Mouse (Mus musculus): ENCODE results near the gene Smtnl1.

The Smtnl1 gene

GRCm38 (mm10) chr2:84822552-84822951 lies at the start of gene Smtnl1:
Smtnl1 (minus strand) TSS chr2:84822652.
- DNase-seq (ENCODE audit: low spot score), result no peak

DNA sequence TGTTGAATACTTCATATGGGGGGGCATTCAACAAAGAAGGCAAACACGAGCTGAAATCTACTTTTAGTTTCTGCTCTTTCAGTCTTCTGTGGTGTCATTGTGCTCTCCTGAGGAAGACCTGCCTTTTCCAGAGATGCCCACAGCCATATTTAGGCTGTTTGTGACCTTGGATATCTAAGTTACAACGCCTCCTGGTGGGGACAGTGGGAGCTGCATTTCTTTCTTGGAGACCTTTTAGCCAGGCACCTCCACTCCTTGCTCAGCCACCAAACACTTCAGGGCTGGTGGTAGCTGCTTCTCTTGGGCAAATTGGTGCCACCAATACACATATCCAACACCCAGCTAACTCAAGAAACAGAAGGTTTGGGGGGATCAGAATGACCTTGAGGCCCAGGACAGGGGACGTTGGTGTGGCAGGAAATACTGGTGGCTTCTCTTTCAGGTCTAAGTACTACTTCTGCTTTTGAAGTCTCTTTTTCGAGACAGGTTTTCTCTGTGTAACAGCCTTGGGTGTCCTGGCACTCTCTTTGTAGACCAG lies 48.2 kb upstream of the Smtnl1 start:
- DNase-seq (ENCODE audit: low spot score), result no peak

GRCm38 (mm10) chr2:84868977-84869376 lies 46.5 kb upstream of the Smtnl1 start:
- DNase-seq (ENCODE audit: low spot score), result no peak

DNA sequence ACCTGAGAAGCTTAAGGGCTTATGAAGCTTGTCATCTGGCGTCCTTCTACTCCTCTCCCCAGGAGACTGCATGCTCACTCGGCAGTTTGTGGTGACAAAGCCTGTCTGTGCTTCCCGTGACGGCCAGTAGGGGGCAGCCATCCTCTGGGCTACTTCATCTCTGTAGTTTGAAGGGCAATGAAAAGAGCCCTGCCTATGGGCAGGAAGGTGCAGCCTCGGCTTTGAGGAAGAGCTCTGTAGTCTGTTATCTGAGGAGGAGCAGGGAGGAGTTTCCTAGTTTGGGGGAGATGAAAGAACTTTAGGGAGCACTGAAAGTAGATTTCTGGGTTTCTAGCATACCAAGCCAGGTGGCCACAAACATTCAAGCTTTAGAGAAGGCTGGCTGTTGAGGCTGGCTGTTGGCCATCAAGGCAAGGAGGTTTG lies 46.1 kb upstream of the Smtnl1 start:
- no peak for DNase-seq (ENCODE audit: low spot score)

GRCm38 (mm10) chr2:84865616-84866571 lies 43.4 kb upstream of the Smtnl1 start:
- no peak for DNase-seq (ENCODE audit: low spot score)

DNA sequence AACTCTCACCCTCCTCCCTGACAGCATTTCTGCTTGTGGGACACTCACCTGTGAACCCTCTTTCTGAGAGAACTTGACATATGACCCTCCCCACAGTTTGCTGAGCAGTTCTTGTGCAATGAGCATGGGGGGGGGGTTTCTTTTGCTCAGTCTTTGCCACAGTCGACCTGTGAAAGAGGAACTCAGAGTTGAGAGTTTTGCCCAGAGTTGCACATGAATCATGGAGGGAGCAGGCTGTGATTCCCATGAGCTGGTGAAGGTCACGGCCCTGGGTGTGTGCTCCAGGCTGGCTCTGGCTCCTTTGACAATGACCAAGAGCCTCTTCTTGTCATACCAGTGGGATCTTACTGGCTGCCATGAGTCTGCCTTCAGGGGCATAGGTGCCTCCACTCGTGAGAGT lies 39.8 kb upstream of the Smtnl1 start:
- no peak for DNase-seq (ENCODE audit: low spot score)

DNA sequence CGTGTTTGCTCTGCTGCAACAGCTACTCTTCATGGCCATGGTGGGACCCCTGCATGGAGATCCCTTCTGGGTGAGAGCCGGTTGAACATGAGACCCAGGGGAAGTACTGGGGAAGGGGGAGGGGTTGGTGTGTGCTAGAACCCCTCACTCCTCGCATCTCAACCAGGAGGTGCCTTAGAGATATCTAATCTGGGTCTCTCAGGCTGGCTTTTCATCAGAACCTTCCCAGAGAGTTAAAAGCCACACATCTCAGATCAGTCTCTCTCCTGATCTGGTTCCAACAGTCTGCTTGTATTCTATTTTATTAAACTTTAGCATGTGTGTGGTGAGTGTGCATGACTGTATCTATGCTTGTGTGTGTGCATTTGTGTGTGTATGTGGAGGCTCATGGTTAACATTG lies 39.0 kb upstream of the Smtnl1 start:
- no peak for DNase-seq (ENCODE audit: low spot score)

- DNase-seq (ENCODE audit: low spot score), result no peak
These were observed 37.7 kb upstream of the Smtnl1 start for GRCm38 (mm10) chr2:84859991-84860780.

- no peak for DNase-seq (ENCODE audit: low spot score)
These were observed 36.1 kb upstream of the Smtnl1 start for GRCm38 (mm10) chr2:84858551-84858950.

DNA sequence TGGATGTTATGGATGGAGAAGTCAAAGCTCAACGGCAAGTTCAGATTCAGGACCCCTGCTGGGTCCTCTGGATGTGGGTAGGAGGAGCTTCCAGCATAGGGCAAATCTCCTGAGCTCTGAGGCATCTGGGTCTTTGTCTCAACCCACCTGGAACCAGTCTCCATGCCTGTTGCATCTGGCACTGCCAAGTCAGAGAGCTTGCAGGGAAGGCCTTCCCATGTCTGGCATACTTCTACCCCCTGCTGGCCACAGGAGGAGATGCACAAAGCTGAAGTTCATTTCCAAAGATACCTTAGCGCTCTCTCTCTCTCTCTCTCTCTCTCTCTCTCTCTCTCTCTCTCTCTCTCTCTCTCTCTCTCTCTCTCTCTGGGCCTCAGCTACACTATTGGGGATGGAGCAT lies 33.3 kb upstream of the Smtnl1 start:
- no peak for DNase-seq (ENCODE audit: low spot score)

DNA sequence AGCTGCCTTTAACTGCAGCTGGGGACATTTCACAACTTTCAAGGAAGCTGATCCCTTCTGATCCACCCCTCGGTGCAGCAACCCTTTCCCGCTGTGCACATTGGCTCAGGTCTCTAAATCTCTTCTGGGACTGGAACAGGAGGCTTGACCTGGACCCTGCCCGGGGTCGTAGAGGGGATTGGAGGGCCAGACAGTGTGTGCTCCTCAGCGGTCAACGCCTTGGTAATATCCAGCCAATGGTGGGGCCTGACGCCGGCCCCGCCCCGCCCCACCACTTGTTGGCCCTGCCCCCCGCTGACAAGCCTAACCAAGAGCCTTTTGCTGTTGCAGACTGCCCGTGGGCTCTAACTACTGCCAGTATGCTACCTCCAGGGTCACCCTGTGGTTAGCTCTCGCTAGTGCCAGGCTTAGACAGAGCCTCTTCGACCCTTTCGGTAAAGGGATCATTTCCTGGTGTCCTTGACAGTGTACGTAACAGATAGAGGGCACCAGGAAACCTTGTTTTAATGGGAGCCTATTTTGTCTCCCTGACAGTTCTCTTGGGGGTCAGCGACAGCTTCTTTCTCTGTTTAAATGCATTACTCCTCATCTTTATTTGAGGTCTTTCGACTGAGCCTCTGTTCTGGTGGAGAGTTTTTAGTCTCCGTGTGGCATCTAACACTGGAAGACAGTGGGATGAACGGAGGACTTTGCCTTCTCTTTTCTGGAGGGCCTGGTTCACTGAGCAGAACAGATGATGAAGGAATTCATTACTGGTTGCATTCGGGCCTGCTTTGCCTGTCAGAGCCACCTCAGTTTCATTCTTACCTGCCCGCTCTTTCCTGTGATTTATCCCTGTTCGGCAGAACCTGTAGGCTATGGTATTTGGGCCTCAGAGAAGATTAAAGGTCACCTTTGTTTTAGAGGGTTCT lies 28.9 kb upstream of the Smtnl1 start:
- no peak for DNase-seq (ENCODE audit: low spot score)

GRCm38 (mm10) chr2:84850407-84851129 lies 28.1 kb upstream of the Smtnl1 start:
- DNase-seq (ENCODE audit: low spot score), result no peak

DNA sequence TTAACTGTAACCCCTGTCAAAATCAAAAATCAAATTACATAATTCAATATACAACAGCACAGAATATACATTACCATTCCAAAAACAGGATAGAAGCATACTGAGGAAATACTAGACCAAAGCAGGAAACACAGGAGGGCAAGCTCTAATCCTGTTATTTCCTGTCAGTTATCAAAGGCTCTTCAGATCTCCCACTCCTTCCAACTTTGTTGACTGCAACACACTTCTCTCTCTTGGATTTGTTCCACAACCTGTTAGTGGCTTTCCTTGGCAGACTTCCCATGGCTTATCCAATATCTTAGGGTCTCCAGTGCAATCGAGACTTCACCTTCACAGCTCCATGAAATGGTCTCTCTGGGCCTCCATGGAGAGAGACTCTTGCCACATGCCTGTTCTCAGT lies 22.8 kb upstream of the Smtnl1 start:
- no peak for DNase-seq (ENCODE audit: low spot score)

- DNase-seq (ENCODE audit: low spot score), result no peak
These were observed 21.2 kb upstream of the Smtnl1 start for GRCm38 (mm10) chr2:84843654-84844053.

GRCm38 (mm10) chr2:84841905-84842304 lies 19.5 kb upstream of the Smtnl1 start:
- no peak for DNase-seq (ENCODE audit: low spot score)

DNA sequence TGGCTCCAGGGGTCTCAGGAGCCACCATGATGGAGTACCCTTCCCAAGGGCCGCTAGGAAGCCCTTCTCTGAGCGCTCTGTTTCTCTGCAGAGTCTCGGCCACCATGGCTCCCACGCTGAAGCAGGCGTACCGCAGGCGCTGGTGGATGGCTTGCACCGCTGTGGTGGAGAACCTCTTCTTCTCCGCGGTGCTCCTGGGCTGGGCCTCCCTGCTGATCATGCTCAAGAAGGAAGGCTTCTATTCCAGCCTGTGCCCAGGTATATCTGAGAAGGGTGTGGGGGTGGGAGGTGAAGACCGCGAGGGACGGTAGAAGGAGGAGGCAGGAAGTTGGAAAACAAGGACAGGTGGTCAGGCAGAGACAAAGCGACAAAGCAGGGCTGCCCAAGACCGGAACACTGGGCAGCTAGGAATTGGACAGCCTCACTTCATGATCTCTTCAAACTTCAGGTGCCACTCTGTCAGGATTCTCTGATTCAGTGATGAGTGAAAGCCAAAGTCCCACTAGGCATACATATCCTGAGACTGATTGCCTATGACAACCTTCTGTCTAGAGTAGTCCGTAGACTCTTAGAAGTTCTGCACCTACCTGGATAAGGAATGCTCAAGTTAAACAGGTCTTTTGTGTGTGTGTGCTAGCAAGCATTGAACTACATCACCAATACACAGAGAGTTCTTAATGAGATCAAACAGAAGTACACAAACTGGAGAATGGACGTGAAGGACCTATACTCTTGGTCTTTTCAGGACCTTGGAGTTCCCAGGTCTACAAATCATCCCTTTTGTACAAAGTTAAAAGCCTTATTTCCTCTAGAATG lies 18.5 kb upstream of the Smtnl1 start:
- no peak for DNase-seq (ENCODE audit: low spot score)

- peak; percentile 34 for DNase-seq (ENCODE audit: low spot score)
These were observed 17.7 kb upstream of the Smtnl1 start for GRCm38 (mm10) chr2:84840016-84840747.

DNA sequence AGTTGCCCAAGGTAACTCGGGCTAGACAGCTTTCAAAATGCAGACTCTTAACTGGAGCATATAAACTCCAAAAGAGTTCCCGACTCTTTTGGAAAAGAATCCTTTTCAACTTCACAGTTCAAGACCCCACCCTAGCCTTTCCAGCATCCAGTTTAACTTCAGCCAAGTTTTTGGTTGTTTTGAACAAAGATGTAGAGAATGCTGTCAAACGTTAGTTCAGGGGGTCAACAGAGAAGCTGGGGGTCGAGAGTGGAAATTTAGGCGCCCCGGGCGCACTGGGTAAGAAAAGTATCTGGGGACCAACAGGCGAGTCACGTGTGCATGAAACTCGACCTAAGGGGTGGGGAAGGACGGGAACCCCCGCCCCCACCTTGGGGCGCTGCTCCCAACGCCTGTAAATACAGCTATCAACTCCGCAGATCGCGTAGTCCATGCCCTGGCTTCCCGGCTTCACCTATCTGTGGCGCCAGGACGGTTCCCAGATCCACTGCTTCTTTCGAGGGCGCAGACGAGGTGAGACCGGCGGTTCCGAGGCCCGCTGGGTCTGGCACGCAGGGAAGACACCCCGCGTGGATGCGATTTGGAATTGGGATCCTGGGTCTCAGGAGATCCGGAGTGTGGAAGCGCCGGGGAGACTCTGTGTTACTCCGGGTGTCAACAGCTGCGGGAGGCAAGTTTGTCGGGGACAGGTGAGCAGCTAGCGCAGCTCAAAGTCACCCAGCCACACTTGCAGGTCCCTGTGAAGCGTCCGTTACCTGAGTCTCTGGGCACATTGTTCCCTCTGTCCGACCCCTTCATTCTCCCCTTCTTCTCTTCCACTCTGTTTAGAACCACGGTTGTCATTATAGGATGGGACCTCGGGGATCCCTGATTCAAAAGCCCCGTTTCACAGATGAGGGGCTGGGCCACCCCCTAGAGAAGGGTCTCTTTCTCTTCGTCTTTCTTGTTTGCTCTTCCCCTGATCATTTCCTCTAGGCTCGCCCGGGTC lies 16.8 kb upstream of the Smtnl1 start:
- no peak for DNase-seq (ENCODE audit: low spot score)

Data from urinary bladder, postnatal 10 days (tissue).